Mouse (Mus musculus) layer of hippocampus, adult 11-12 months (tissue): ENCODE results near the gene Slc30a5.
"Not testable (repeated sequence)": the region's sequence is repeated elsewhere in the genome, so short reads cannot be mapped to it uniquely, and the experiment has no call there.

Experiments used
- DNase-seq: peaks from one replicate; pipeline ENCODE4 v3.0.0; 2022; ENCODE audit warnings: low spot score

The Slc30a5 gene

DNA sequence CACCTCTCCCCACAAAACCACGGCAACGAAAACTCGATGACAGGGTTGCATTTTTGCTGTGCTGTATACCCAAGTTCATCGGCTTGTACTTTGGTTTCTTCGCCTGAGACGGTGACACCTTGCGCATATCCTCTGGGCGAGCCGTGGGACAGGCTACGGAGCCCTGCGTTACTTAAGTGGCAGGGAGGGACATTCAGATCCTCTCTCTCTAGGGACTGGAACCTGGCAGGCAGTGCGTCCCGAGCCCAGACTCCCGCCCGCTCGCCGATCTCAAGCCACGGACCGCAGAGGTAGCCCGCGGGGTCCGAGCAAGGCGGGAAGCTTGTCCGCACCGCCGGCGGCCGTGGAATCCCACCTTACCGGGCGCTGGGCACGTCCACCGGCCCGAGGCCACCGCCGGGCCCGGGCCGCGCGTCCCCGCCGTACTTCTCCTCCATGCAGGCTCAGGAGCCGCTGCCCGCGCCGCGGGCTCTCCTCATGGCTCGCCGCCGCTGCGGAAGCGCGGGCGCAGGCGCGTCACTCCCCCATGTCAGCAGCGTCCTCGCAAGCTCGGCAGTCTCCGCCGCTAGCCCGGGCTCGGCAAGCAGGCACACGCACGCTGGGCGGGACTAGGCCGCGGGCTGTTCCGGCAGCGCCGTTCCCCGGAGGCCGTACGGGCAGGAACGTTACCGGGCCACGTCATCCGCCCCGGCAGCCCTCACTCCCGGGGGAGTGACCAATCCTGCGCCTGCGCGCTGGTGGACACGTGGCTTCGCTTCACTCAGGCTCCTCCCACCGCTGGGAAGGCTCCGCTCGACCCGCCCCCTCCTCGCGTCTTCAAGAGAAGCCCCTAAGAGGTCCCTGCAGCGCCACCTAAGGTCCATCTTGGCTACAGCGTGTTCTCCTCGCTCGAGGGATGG is at the start of gene Slc30a5:
TSS of gene Slc30a5 (minus strand) at position 687 of the 899 bp plus-strand sequence.
- DNase-seq: peak; percentile 99

GRCm38 (mm10) chr13:100881944-100882343 is 48.7 kb upstream of the Slc30a5 start:
- DNase-seq: no peak

DNA sequence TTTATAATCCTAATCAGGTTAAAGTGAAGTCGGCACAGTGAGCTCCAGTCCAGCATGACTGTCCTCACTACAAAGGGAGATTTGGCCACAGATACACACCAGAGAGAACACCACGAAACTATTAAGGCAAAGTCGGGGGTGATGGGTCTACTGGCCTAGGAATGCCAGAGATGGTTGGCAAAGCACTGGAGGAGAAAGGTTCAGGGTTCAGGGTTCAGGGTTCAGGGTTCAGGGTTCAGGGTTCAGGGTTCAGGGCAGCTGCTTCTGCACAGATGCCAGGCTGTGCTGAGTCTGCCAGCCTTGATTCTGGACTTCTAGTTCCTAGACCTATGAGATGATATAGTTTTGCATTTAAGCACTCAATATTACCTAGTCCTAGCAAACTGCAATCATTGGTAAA is 46.6 kb upstream of the Slc30a5 start:
- no peak for DNase-seq

- DNase-seq: no peak
These were observed 46.1 kb upstream of the Slc30a5 start for GRCm38 (mm10) chr13:100879326-100879725.

DNA sequence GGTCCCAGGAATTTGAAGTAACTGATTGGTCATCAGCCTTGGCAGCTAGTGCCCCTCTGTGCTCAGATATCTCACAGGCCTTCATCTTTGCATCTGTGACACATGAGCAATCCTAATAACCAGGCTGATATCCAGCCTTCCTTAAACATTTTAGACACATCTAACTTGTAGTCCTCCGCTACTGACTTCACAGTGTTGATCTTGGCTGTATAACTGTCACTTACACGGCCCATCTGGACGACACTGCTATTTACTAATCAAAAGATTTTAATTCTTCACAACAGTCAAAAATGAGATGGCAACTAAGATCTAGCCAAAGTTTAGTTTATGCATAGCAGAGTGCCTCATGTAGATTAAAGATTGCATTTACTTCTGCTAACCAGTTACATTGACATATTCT is 45.0 kb upstream of the Slc30a5 start:
- no peak for DNase-seq

DNA sequence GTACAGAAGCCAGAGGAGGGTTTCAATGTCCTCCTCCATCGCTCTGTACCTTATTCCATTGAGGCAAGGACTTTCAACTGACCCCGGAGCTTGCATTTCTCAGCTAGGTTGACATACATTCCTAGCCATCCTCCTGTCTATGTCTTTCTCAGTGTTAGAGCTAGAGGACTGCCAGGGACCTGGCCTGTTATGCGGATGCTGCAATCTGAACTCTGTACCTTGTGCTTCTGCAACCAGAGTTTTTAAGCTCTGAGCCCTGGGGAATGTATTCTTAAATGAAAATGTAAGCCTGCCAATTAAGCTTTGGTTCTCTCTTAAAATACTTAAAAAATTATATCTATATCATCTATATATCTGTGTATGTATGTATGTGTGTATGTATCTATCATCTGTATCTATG is 44.5 kb upstream of the Slc30a5 start:
- no peak for DNase-seq

DNA sequence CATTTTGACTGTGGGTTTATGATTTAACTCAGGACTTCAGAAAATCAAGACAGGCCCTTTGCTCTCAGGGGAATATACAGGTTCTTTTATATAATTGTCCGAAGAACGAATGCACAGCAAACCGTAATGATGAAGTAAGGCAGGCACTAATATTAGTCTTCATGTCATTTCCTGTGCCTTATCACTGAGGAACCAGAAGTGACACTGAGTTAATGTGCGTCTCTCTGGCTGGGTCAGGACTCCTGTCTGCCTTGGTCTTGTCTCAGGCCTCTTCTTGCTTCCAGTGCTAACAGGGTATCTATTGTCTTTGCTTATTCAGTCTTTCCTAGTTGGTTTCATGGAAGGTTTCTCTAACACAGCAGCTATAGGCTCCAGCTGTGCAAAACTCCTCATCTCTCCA is 41.9 kb upstream of the Slc30a5 start:
- DNase-seq: no peak

- DNase-seq: no peak
These were observed 41.4 kb upstream of the Slc30a5 start for GRCm38 (mm10) chr13:100874588-100874987.

DNA sequence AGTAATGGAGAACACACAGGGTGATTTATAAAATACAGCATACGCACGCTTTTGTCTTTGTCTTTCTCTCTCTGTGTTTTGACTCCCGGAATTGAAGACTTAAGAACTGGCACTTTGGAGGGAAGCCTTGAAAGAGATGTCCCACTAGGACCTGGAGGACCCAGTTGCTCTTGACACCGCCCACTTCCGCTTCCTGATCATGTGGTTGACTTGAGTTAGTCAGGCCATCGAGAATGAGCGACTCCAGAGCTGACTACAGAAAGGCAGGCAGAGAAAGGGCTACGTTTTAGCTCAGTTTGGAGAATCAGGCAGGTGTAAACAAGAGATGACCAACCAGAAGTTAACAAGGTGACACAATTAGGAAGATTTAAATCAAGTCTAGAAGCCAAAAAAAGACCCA is 40.3 kb upstream of the Slc30a5 start:
- DNase-seq: no peak

DNA sequence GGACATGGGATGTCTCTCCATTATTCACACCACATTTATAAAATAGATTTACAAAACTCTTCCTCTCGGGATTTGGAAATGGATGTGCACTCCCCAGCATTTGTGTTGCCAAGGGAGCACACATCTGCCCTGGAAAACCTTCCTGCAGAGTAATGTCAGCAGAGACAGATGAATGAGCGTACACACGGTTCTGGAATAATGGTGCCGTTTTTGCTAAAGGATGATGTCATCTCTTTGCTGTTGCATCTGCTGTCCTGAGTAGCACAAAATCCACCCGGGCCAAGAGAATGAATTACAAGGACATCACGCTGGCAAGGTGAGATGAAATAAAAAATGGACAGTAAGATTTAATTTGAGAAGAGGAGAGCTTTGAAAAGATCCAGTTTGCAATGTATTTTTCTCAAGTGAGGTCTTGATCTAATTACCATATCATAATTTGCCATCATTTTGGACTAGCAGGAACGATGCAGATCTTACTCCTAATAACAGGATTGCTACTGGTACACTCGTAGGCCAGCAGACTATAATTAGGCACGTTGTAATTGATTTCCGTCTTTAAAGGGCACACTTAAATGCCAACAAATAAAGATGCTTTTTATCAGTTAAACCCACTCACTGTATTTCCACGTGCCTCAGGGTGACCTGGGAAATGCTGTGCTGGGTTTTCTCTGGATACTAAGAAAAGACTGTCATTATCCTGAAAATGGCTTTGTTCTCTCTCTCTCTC is 38.4 kb upstream of the Slc30a5 start:
- peak; percentile 32 for DNase-seq

DNA sequence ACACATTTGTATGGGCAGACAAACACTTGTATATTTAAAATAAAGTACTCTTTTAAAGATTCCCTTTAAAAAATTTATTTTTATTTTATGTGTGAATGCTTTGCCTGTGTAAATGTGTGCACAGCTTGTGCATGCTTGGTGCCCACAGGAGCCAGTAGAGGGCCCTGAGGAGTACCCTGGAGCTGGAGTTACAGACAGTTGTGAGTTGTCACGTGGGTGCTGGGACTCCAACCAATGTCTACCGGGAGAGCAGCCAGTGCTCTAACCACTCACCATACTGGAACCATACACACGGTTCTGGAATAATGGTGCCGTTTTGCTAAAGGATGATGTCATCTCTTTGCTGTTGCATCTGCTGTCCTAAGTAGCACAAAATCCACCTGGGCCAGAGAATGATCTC is 36.6 kb upstream of the Slc30a5 start:
- no peak for DNase-seq

GRCm38 (mm10) chr13:100866311-100866710 is 33.1 kb upstream of the Slc30a5 start:
- DNase-seq: no peak

DNA sequence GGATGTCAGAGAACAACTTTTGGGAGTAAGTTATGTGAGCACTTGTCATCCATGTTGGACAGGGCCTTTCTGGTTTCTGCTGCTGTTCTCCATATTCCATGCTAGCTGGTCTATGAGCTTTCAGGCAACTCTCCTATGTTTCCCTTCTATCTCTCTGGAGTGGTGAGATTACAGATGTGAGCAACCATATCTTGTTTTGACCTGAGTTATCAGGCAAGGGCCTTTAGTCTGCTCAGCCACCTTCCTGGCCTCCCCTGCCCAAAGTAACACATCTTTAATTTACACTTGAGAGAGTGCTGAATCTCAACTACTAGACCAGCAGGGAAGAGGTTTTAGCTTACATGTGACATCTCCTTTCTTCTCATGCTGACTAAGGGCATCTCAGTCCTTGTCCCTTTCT is 32.5 kb upstream of the Slc30a5 start:
- no peak for DNase-seq

GRCm38 (mm10) chr13:100863914-100864313 is 30.7 kb upstream of the Slc30a5 start:
- not testable (repeated sequence) for DNase-seq

DNA sequence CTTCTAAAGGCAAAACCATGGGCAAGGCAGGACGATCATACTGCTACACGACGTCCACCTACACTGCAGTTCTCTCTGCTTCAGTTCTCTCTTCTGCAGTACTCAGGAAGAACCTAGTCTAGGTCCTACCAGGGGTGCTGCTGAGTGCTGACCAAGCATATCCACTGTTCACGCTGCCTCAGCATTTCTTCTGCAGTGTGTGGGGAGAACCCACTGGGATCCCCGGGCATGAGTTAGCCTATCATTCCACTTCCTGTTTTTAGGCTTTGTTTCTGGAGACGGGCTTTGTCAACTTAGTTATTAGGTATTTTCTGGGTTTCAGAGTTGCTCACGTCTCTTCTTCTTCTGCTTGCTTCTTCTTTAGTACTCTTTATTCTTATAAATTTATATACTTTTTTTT is 25.9 kb upstream of the Slc30a5 start:
- DNase-seq: no peak

DNA sequence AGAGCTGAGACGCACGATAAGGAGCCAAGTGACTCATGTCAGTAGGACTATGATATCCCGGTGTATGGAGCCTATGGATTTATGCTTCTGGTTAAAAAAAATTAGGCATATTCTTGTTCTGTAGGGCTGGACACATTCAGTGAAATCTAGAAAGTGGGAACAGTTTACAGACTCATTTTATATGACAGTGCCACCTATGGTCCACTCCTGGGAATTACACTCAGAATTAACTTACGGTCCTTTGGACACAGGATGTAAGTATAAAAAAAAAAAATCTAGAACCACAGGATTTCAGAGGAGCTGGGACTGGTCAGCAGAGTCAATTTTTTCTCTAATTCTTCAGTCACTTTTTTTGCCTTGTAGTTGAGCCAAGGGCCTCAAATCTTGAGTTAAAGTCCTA is 20.9 kb upstream of the Slc30a5 start:
- DNase-seq: peak; percentile 42

DNA sequence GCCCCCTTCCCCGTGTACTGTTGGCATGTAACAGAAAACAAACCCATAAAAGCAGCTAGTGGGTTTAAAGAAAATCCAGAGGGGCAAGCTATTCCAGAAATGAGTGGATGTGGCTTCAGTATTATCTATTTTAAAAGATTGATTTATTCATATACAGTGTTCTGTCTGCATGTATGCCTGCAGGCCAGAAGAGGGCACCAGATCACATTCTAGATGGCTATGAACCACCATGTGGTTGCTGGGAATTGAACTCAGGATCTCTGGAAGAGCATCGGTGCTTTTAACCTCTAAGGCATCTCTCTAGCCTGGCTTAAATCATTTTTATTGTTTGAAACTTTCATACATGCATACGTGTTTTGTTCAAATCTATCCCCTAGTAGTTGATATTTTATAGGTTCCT is 19.9 kb upstream of the Slc30a5 start:
- no peak for DNase-seq

GRCm38 (mm10) chr13:100849137-100849536 is 15.9 kb upstream of the Slc30a5 start:
- no peak for DNase-seq

DNA sequence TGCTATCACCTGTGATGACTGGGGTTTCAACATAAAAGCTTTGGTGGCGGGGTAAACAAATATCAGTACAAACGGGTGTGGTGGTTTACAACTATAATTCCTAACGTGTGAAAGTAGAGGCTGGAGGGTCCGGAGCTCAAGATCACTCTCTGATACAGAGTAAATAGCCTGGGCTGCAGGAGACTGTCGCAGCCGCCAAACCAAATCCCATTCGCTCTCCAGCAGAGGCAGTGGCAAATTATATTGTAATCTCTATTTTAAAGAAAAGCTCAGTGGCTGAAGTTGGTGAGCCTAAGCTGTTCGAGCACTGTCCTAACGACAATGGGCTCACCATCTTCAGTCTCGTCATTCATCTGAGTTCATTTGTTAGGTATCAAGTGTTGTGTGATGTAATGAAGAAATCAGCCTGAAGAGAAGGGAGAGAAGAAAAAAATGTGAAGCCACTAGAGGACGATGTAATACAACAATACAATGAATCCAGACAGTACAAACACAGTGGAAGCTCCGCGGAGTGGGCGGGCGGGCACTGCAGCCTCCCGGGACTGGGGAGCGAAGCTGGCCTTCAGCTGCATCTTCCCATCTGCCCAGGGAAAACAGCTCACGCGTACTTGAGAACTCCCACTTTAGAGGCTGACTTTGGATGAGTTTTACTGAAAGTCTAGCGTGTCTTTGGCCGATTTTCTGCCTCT is 13.8 kb upstream of the Slc30a5 start:
- DNase-seq: peak; percentile 59

DNA sequence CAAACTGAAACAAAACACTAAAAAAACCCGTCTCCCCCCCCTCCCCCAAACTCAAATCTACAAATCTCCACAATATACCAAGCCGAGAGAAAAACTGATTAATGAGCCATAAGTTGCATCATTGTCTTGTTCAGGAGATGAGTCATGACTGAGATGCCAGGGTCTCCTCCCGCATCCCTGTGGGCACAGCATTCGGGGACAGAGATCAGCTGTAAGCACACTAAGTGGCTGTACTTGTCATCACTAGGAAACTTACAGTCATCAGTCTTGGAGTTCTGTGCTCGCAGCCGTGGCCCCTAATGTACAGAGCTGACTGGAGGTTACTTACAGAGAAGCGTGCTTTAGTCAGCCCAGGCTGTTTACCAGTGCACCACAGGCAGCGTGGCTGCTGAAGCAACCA is 13.0 kb upstream of the Slc30a5 start:
- no peak for DNase-seq

GRCm38 (mm10) chr13:100843944-100844343 is 10.7 kb upstream of the Slc30a5 start:
- no peak for DNase-seq

- no peak for DNase-seq
These were observed 9.9 kb upstream of the Slc30a5 start for GRCm38 (mm10) chr13:100843016-100843725.
